Mouse (Mus musculus): ENCODE measurements around the gene Ly6g5b.
A peak's percentile ranks its signal among the peaks of the same experiment; 100 is the strongest.
"Not testable (repeated sequence)": the region's sequence is repeated elsewhere in the genome, so short reads cannot be mapped to it uniquely, and the experiment has no call there.

The Ly6g5b gene

DNA sequence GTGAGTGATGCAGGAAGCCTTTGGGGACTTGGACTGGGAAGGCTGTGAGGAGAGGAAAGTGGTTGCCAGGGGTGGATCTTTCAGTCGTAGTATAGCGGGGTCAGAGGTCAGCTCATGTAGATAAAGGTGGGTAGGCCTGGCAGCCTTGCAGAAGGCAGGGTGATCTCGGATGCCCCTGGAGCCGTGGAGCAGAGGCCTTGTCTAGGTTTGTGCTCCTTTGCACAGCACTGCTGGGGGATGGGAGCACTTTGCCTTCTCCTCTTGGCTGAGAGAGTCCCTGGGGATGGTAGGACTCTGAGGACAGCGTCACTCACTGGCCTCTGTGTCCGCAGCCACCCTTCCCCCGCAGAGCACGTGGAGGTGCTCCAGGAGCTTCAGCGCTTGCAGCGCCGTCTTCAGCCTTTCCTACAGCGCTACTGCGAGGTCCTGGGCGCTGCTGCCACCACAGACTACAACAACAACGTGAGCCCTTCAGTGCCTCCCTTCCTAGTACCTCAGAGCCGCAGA, 25.3 kb upstream of the Ly6g5b start:
- no peak for DNase-seq (ENCODE audit: low spot score in 2 of 2)

GRCm38 (mm10) chr17:35139269-35139668, 24.0 kb upstream of the Ly6g5b start:
- DNase-seq (ENCODE audit: low spot score in 2 of 2), result no peak

DNA sequence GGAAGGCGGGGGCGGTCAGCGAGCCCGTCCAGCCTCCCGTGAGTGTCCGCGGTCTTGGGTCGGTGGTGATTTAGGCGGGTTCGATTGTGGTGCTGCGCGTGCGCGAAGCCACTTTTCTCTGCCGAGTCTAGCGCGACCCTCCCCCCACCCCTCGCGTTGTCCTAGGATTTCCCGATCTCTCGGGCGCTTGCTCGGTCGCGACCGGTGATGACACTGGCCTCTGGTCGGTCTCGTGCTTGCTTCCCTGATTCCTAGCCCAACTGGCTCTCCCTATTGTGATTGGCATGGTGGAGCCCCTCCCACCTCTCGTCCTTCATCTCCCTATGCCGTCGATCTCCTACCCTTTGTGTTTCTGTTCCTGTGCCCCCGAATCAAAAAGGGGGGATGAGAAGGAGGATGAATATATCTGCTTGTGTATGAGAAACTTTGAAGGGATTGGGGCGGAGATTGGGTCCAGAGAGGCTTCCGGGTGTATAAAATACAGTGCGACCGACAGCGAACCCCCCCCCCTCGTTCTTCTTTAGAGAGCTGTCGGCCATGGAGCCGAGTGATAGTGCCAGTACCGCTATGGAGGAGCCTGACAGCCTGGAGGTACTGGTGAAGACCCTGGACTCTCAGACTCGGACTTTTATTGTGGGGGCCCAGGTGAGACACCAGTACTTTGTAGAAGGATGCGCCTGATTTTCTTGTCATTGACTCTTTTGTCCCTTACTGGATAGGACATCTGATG, 20.5 kb upstream of the Ly6g5b start:
- no peak for DNase-seq (ENCODE audit: low spot score in 2 of 2)

DNA sequence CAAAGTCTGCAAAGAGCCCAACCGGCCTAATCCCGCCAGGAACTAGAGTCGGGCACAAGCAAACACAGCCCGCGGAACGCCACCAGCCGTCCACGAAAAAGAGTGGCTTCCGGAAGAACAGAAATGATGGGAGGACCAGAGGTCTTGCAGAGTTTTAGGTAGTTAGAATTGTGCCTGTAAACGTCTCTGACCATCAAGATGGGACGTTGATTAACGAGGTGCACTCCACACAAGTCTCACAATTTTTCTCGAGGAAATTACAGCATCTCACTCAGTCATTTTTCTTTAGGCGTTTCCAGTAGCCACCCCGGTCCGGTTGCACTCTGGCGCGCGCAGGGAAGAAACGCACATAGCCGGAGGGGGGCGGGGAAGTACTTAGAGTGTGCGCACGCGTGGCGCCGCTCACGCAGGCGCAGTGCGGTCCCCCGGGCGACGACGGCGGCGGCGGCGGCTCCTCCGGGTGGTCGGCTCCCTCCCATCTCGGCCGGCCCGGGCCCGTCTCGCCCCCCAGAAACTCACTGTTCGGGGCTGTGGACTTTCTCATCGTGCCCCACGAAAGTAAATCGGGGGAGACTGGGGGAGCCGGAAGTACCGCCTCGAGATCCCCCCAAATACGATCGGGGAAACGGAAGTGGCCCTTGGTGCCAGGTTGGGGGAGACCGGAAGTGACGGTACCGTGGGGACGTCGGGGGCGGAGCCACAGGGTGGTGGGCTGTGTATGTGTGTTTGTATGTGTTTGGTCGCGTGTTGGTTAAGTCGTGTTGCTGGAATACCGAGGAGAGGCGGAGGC, 19.8 kb upstream of the Ly6g5b start, which contains the start of gene Bag6:
TSS of gene Bag6 (plus strand) at position 378 of the 790 bp plus-strand sequence.
- DNase-seq (ENCODE audit: low spot score in 2 of 2), result peak; percentile 92 to 94

DNA sequence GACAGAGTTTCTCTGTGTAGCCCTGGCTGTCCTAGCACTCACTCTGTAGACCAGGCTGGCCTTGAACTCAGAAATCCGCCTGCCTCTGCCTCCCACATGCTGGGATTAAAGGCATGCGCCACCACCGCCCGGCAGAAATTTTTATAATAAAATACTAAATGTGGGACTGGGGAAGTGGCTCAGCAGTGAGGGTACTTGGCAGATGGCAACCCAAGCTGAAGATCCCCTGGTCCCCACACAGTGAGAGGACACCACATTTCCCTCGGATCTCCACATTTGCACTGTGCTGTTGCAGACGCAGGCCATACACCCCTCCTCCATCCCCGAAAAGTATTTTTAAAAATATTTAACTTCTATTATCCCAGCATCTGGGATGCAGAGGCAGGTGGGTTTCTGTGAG, 18.3 kb upstream of the Ly6g5b start:
- DNase-seq (ENCODE audit: low spot score in 2 of 2), result no peak

DNA sequence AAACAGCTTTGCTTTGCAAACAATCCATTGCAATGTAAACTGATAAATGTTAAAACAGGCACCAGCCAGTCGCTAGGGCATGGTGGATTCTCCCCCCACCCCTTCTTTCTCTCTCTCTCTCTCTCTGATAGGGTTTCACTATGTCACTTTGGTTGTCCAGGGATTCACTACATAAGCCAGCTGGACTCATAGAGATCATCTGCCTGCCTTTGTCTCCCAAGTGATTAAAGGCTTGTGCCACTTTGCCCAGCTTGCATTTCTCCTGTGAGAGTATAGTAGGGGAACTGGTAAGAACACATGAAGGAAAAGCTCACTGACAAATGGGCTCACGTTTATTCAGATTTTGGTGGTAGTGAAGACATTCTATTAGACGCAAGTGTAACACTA, 16.9 kb upstream of the Ly6g5b start:
- DNase-seq (ENCODE audit: low spot score in 2 of 2), result no peak

DNA sequence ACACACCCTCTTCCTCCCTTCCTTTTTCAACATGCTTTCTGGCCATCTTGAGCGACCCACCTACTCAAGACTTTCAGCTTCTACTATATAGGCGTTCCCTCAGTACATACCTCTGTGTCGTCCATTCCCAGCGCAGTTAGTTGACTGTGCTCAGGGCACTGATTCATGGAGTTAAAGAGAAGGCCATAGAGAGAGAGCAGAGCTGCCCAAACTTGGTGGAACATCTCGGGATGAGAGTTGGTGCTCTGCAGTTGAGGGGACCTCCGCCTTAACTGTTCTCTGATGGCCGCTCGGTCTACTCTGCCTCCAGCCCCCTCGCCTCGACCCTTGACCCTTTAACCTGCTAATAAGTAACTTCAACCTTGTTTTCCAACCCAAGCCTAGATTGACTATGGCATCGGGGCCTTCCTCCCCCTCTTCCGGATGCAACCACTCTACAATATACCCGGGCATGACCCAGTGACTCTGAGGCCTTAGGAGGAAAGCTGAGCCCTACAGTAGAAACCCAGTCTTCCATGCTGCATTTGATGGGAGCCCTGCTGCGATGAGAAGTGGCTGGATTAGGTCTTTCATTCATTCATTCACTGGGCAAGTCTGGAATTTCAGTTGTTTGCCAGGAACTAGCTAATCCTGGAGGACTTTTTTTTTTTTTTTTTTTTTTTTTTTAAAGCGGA, 16.4 kb upstream of the Ly6g5b start, which contains the start of gene Apom:
TSS of gene Apom (minus strand) at position 551 of the 674 bp plus-strand sequence.
- DNase-seq (ENCODE audit: low spot score in 2 of 2), result no peak

DNA sequence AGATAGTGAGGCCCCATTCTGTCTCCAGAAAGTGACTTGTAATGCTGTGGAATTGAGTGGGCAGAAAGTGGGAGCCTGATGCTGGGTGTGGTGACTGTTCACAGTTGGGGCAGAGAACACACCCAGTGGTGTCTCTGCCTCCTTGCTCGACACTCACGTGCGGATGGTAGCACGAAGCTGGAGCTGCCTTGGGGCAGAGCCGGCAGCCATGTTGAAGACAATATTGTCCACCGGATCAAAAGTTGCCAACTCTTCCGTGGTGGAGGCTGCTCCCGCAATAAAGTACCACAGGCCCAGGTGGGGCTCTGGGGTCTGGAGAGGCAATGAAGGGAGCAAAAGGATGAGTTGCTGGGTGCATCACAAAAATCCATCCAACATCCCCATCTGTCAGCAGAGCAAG, 15.8 kb upstream of the Ly6g5b start:
- no peak for DNase-seq (ENCODE audit: low spot score in 2 of 2)

DNA sequence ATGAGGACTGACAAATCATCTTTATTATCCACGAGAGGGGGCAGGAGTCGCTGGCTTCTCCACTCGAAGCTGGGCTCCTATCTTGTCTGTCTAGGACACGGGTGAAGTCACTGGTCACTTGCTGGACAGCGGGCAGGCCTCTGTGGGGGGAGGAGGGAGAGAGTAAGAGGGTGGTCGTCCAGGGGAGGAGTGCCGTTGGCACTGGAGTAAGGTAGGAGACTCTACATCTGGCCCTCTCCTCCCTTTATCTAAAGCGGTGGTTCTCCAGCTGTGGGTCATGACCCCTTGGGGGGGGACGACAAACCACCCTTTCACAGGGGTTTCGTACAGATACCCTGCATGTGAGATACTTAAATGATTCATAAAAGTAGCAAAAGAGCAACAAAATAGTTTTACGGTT, 13.8 kb upstream of the Ly6g5b start:
- DNase-seq (ENCODE audit: low spot score in 2 of 2), result no peak

- no peak for DNase-seq (ENCODE audit: low spot score in 2 of 2)
These were observed 11.8 kb upstream of the Ly6g5b start for GRCm38 (mm10) chr17:35127017-35127416.

DNA sequence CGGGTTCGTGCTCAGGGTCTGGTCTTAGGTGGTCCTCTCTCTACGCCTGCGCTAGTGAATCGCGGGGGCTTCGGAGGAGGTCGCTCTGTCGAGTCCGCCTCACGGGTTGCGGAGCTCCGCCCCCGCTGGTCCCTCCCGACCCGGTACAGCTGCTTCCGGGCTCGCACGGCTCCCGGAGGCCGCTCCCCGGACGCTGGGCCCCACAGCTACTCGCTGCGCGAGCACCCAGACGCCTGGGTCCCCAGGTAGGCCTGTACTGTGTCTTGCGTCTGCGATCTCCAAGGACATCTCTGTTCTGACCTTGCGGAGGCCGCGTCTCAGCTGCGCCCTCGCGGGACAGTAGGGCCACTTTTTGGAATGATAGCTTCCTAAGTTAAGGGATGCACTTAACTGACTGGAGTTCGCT, 11.0 kb upstream of the Ly6g5b start, which contains the start of gene D17H6S53E:
TSS of gene D17H6S53E (plus strand) at position 168 of the 406 bp plus-strand sequence.
- peak in 1 of 2 experiments; percentile 72 for DNase-seq (ENCODE audit: low spot score in 2 of 2)

GRCm38 (mm10) chr17:35125578-35125977, 10.3 kb upstream of the Ly6g5b start:
- DNase-seq (ENCODE audit: low spot score in 2 of 2), result no peak

DNA sequence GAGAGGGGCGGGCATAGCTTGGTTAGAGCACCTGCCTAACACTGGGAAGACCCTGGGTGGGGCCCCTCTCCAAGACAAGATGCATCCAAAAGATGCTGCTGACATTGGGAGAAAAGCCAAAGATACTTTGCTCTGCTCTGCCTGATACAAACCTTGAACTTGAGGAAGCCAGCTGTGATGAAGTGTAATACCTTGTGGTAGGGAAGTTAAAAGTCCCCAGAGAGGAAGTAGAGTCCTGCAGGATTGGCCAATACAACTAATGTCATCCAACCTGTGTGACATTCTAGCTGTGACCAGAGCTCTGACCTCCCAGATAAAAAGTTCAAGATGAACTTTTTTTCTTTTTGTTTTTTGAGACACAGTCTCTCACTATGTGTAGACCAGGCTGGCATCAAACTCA, 9.9 kb upstream of the Ly6g5b start:
- no peak for DNase-seq (ENCODE audit: low spot score in 2 of 2)

GRCm38 (mm10) chr17:35124261-35124896, 9.2 kb upstream of the Ly6g5b start:
- not testable (repeated sequence) for DNase-seq (ENCODE audit: low spot score in 2 of 2)

GRCm38 (mm10) chr17:35123287-35123686, 8.1 kb upstream of the Ly6g5b start:
- not testable (repeated sequence) for DNase-seq (ENCODE audit: low spot score in 2 of 2)

- DNase-seq (ENCODE audit: low spot score in 2 of 2), result no peak
These were observed 6.7 kb upstream of the Ly6g5b start, which contains the start of gene Csnk2b for GRCm38 (mm10) chr17:35121871-35122303. TSS of gene Csnk2b (minus strand) at chr17:35122053.

GRCm38 (mm10) chr17:35121143-35121799, 6.0 kb upstream of the Ly6g5b start, which contains the start of gene Gpank1:
TSS of gene Gpank1 (plus strand) at chr17:35121455.
- DNase-seq (ENCODE audit: low spot score in 2 of 2), result peak; percentile 98

DNA sequence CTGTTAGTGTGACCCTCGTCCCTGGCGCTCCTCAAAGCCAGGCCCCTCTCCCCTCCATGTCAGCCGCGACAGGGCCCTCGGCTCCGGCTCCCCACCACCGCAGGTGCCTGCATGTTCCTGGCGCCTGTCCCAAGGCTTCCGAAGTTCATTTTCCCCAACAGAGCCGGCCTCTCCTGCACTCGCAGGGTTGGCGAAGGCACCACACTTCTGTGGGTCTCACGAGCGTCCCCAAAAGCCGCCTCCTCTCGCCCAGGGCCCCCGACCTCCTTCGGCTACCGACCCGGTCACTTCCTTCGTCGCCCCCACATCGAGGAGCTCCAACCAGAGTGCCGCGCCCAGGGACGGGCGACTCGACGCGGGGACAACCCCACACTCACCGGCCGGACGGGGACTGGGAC, 5.5 kb upstream of the Ly6g5b start:
- peak in 1 of 2 experiments; percentile 36 for DNase-seq (ENCODE audit: low spot score in 2 of 2)

- DNase-seq (ENCODE audit: low spot score in 2 of 2), result no peak
These were observed 3.5 kb downstream of the Ly6g5b start for GRCm38 (mm10) chr17:35111774-35112173.

DNA sequence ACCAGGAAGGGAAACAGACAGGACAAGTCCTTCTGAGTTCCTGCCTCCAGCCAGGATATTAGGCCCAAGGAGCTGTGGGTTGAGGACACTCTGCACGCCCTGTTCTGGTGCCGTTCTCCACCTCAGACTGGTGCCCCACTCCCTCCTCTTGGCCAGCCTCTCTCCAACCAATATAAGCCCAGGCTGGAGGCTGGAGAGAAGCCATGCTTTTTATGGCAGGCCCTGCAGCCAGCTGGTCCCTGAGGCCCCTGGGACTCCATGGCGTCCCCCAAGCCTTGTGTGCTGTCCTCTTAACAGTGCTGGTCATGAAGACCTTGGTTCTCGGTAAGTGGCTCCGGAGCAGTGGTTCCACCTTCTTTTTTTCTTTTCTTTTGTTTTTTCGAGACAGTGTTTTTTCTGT, 7.1 kb downstream of the Ly6g5b start, which contains the start of gene Ly6g5c:
TSS of gene Ly6g5c (plus strand) at position 183 of the 400 bp plus-strand sequence.
- no peak for DNase-seq (ENCODE audit: low spot score in 2 of 2)

GRCm38 (mm10) chr17:35106522-35106921, 8.7 kb downstream of the Ly6g5b start:
- DNase-seq (ENCODE audit: low spot score in 2 of 2), result no peak
